Mouse (Mus musculus) brain, embryonic 14.5 days (tissue): ENCODE measurements around the gene Cacna2d4.

ENCODE experiments used
- CTCF ChIP-seq: fragments of 200-500 bp; IDR thresholded peaks from 2 replicates; pipeline ENCODE4 v1.5.1; 2012; ENCODE audit warnings: inconsistent platforms, mild to moderate bottlenecking, moderate library complexity, borderline replicate concordance; ENCODE audit not compliant: insufficient read depth, insufficient read length; ENCODE audit errors: extremely low read depth
- POLR2A ChIP-seq: fragments of 200-500 bp; IDR thresholded peaks from 2 replicates; pipeline ENCODE4 v1.6.1; 2012; ENCODE audit warnings: mild to moderate bottlenecking, inconsistent platforms, borderline replicate concordance; ENCODE audit not compliant: poor library complexity, insufficient read depth, insufficient read length, severe bottlenecking; ENCODE audit errors: extremely low read depth

- TF ChIP-seq CTCF (no peak), POLR2A (no peak)
Measured at GRCm38 (mm10) chr6:119373000-119373705, 136.8 kb downstream of the Cacna2d4 start.
